Mouse (Mus musculus) limb, embryonic 10.5 days (tissue): ENCODE measurements around the gene Foxj3. TPM values are rescaled to one million over a fixed set of nuclear protein-coding genes. Genes with fewer than 3 reads are reported as not detected.
"Not testable (repeated sequence)": the region's sequence is repeated elsewhere in the genome, so short reads cannot be mapped to it uniquely, and the experiment has no call there.

Experiments
- DNase-seq: peaks from one replicate; pipeline ENCODE4 v3.0.0-alpha.2; 2017; ENCODE audit warnings: low spot score
- H3K27ac ChIP-seq: fragments of 300-500 bp; sonication (generic); 2 replicates; pipeline ENCODE4 v1.5.1; 2016; ENCODE audit warnings: mild to moderate bottlenecking
- H3K27me3 ChIP-seq: fragments of 300-500 bp; sonication (generic); 2 replicates; pipeline ENCODE4 v1.6.1; 2016; ENCODE audit warnings: low read depth, mild to moderate bottlenecking; ENCODE audit not compliant: poor library complexity, severe bottlenecking
- H3K36me3 ChIP-seq: fragments of 300-500 bp; sonication (generic); 2 replicates; pipeline ENCODE4 v1.6.1; 2016; ENCODE audit warnings: mild to moderate bottlenecking, moderate library complexity
- H3K4me1 ChIP-seq: fragments of 300-500 bp; sonication (generic); 2 replicates; pipeline ENCODE4 v1.6.1; 2016
- H3K4me3 ChIP-seq: fragments of 300-500 bp; sonication (generic); 2 replicates; pipeline ENCODE4 v1.5.1; 2016; ENCODE audit warnings: mild to moderate bottlenecking, moderate library complexity
- H3K9me3 ChIP-seq: fragments of 300-500 bp; sonication (generic); replicated peaks from 2 replicates; pipeline ENCODE4 v1.6.1; 2016; ENCODE audit warnings: mild to moderate bottlenecking
- WGBS: fragments of 180-500 bp; shearing (Covaris S2); methylation state at CpG from one replicate; pipeline ENCODE4 v1.1.7; 2016; 5-methylcytosine and 5-hydroxymethylcytosine counted together
- polyA plus RNA-seq: library from polyadenylated mRNA; unstranded; fragments of >200 nt; fragmentation: Nextera tagmentation; extraction: Ambion mirVana; gene quantifications from 2 replicates; pipeline ENCODE4 v1.2.1, GENCODE M21; 2016

Gene Foxj3
- polyA plus RNA-seq, 1 experiment from 2014 or later = 25.2 TPM

DNA sequence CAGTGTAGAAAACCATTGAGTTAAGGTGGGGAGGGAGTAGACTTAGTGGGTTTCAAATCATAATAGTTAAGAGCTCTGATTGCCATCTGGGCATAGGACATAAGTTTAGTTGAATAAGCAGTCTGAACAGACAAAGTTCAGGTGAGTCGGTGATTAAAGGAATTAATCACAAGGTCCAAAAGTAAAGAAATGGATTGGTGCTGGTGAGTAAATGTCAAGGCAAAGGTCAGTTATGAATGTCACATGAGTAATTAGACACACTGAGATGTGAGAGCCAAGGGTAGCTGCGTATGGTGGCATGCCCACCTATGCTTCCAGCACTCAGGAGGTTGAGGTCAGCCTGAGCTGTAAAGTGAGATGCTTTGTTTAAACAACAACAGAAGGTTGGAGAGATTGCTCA, 52.6 kb downstream of the Foxj3 start:
- no peaks in the 10 kb centered on the region for H3K27me3 ChIP-seq
- H3K9me3 ChIP-seq = no peaks in the 10 kb centered on the region
- no peaks in the 10 kb centered on the region for H3K4me1 ChIP-seq
- no peak overlapping the region for H3K4me3 ChIP-seq
- no peak for DNase-seq
- peaks cover 34% of the 10 kb centered on the region for H3K36me3 ChIP-seq
- 94% methylated on average over 2 of the region's 2 CpGs for WGBS
- H3K27ac ChIP-seq = no peak overlapping the region

DNA sequence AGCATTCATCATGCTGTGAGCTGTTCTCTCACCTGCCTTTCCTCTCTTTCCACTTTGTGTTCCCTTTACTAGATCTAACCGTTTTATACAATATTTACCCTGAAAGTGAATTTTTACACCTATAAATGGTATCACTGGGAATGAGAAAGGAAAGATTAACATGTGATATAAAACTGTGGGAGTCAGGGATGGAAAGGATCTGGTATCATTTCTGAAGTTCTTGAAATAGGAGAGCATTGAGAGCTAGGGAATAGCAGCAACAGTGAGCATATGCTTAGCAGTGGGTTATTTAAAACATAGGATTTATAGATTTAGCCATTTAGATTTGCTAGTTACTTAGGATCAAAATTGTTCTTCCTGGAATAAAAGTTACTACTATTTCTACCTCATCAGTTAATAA, 53.2 kb downstream of the Foxj3 start:
- Histone ChIP-seq H3K9me3 (no peaks in the 10 kb centered on the region), H3K4me1 (no peaks in the 10 kb centered on the region), H3K27ac (no peak overlapping the region), H3K4me3 (no peak overlapping the region), H3K27me3 (no peaks in the 10 kb centered on the region), H3K36me3 (peaks cover 35% of the 10 kb centered on the region)
- no peak for DNase-seq
- WGBS = 91% methylated on average over 1 of the region's 1 CpGs

DNA sequence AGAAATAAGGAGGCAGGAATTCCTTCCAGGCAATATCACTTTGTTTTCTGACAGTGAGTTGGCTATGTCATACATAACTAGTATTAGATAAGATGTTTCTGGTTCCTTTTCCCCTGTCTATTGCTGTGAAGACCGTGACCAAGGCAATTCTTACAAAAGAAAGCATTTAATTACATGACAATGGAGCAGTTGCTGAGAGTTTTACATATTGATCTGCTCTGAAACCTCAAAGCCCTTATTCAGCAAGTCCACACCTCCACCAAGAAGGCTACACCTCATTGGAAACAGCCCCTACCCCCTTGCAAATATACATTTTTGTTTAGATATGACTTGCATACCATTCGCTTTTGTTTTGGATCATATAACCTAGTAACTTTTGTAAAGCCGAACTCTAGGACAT, 55.7 kb downstream of the Foxj3 start:
- WGBS = 82% methylated on average over 3 of the region's 3 CpGs
- Histone ChIP-seq H3K9me3 (no peaks in the 10 kb centered on the region), H3K27ac (no peak overlapping the region), H3K4me1 (no peaks in the 10 kb centered on the region), H3K36me3 (peaks cover 13% of the 10 kb centered on the region), H3K4me3 (no peak overlapping the region), H3K27me3 (no peaks in the 10 kb centered on the region)
- no peak for DNase-seq

DNA sequence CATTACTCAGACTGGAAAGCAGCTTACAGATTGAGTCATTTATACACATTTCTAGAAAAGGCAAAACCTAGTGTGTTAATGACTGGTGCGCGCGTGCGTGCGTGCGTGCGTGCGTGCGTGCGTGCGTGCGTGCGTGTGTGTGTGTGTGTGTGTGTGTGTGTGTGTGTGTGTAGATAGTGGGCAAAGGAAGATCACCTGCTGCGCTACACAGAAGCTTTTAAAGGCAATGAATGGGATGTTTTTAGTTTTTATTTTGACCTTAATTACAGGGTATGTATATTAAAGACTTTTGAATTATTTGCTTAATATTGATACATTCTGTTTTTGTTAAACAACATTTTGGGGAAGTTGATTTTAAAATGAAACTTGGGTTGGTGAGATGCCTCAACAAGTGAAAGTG, 57.5 kb downstream of the Foxj3 start:
- Histone ChIP-seq H3K4me3 (no peak overlapping the region), H3K9me3 (no peaks in the 10 kb centered on the region), H3K27me3 (no peaks in the 10 kb centered on the region), H3K4me1 (no peaks in the 10 kb centered on the region), H3K27ac (no peak overlapping the region), H3K36me3 (0 out of 2 replicates have a peak, but pooled peaks cover 3% of the 10 kb centered on the region)
- DNase-seq = no peak
- 92% methylated on average over 14 of the region's 14 CpGs for WGBS

- no peak overlapping the region for H3K27ac ChIP-seq
- no peaks in the 10 kb centered on the region for H3K4me1 ChIP-seq
- no peaks in the 10 kb centered on the region for H3K9me3 ChIP-seq
- peaks cover 21% of the 10 kb centered on the region for H3K36me3 ChIP-seq
- 62% methylated on average over 1 of the region's 1 CpGs for WGBS
- H3K27me3 ChIP-seq = no peaks in the 10 kb centered on the region
- H3K4me3 ChIP-seq = no peak overlapping the region
- DNase-seq = no peak
Measured at GRCm38 (mm10) chr4:119599605-119600004, 62.8 kb downstream of the Foxj3 start.

DNA sequence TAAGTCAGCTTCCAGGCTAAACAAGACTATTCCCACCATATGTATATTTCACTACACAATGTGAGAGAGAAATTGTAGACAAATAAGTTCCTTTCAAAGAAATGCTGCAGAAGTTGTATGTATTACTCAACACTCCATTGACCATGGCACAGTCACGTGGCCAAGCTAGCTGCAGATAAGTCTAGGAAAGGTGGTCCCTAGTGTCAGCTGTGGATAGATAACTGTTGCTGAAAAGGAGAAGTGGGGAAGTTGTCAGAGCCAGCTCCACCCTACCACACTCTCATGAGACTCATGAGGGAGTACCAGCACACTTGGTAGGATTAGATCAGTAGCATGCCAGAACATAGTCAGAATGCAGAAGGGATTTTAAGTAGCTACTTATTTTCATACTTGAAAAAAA, 72.7 kb downstream of the Foxj3 start:
- H3K27me3 ChIP-seq = no peaks in the 10 kb centered on the region
- WGBS = 85% methylated on average over 1 of the region's 1 CpGs
- H3K4me1 ChIP-seq = no peaks in the 10 kb centered on the region
- no peak overlapping the region for H3K27ac ChIP-seq
- H3K36me3 ChIP-seq = peaks cover 21% of the 10 kb centered on the region
- no peak for DNase-seq
- H3K9me3 ChIP-seq = no peaks in the 10 kb centered on the region
- no peak overlapping the region for H3K4me3 ChIP-seq

DNA sequence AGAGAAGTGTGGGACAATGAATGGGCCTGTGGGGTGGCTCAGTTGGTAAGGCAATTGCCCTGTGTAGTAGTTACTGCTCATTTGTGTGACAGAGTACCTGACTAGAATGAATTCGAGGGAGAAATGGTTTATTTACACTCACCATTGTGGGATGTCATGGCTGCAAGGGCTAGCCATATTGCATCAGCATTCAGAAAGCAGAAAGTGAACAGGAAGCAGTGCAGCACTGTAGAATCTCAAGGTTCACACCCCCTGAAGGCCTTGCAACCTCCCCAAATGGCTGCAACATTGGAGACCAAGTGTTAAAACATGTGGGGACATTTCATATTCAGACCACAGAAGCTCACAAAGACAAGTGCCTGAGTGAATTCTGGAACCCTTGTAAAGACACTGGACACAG, 77.3 kb downstream of the Foxj3 start:
- peaks cover 14% of the 10 kb centered on the region for H3K36me3 ChIP-seq
- H3K27me3 ChIP-seq = no peaks in the 10 kb centered on the region
- DNase-seq = no peak
- H3K9me3 ChIP-seq = no peaks in the 10 kb centered on the region
- H3K4me3 ChIP-seq = no peak overlapping the region
- H3K27ac ChIP-seq = no peak overlapping the region
- 79% methylated on average over 1 of the region's 1 CpGs for WGBS
- H3K4me1 ChIP-seq = no peaks in the 10 kb centered on the region; the same call in 1 of the 2 replicates

DNA sequence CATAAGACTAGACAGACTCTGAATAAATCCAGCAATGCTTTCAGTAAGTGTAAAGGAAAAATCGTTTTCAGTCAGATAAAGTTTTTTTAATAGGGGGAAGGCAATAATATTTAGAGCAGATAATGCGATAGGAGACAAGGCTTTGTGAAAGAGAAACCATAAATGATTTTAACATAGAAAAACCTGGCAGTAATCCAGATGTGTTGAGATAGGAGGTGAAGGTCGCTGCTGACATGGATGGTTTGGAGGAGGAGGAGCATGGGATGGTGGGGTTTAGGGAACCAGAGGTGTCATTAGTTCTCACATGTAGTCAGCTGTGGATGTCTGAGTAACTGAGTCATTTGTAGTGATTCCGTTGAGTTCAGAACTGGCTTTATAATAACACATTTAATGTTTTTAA, 77.9 kb downstream of the Foxj3 start:
- no peak overlapping the region for H3K4me3 ChIP-seq
- no peak for DNase-seq
- WGBS = 90% methylated on average over 4 of the region's 4 CpGs

DNA sequence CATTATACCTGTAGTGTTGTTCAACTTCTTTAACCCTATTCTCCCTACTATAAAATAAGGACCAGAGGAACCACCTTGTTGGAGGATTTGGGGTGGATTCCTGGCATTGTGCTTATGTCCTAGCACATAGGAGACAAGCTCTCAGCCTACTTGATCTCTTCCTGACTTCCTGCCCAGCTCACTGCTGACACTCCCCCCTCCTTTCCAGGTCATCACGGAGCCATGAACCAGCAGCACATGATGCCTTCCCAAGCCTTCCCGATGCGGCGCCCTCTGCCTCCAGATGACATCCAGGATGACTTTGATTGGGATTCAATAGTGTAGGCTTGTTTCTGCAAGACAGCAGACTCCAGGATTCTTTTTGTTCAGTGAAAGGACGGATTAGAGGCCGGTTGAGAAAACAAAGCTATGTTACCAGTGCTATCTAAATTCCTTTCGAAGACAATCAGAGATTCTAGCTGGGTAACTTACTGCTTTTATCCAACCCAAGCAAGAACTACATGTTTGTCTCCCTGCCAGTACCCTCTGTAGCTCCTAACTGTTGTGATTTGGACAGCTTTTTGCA, 89.4 kb downstream of the Foxj3 start:
- peaks cover 7% of the 10 kb centered on the region for H3K4me1 ChIP-seq

More for the DNA sequence above, 77.9 kb downstream of the Foxj3 start:
- H3K36me3 ChIP-seq = peaks cover 17% of the 10 kb centered on the region
- H3K27ac ChIP-seq = no peak overlapping the region
- no peaks in the 10 kb centered on the region for H3K27me3 ChIP-seq
- H3K4me1 ChIP-seq = peaks cover 2% of the 10 kb centered on the region; the same call in 1 of the 2 replicates
- H3K9me3 ChIP-seq = no peaks in the 10 kb centered on the region

DNA sequence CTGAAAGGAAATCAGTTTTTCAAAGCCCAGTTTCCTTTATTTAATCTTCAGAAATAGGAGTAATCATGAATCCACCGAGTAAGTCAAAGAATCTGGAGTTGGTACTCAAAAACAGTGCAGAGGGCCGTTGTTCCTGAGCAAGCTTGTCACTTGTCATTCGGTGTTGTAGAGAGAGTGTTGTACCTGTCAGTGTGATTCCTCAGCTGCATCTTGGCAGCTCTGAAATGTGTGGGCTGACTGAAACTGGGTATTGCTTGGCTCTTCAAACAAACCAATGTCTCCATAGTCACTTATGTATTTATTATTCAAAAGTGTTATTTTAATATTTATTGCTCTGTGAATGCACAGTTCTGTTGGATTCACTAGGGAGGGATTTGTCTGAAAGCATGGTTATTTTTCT, 90.1 kb downstream of the Foxj3 start:
- H3K4me3 ChIP-seq = no peak overlapping the region
- WGBS = 92% methylated on average over 3 of the region's 3 CpGs
- H3K27ac ChIP-seq = no peak overlapping the region
- no peaks in the 10 kb centered on the region for H3K9me3 ChIP-seq
- no peaks in the 10 kb centered on the region for H3K27me3 ChIP-seq
- DNase-seq = no peak
- peaks cover 14% of the 10 kb centered on the region for H3K4me1 ChIP-seq
- H3K36me3 ChIP-seq = peaks cover 75% of the 10 kb centered on the region

More for the DNA sequence above, 89.4 kb downstream of the Foxj3 start:
- H3K27ac ChIP-seq = no peak overlapping the region
- H3K9me3 ChIP-seq = no peaks in the 10 kb centered on the region
- WGBS = 91% methylated on average over 7 of the region's 7 CpGs
- H3K36me3 ChIP-seq = peaks cover 79% of the 10 kb centered on the region
- no peak overlapping the region for H3K4me3 ChIP-seq
- H3K27me3 ChIP-seq = no peaks in the 10 kb centered on the region
- DNase-seq = no peak

GRCm38 (mm10) chr4:119627317-119627716, 90.5 kb downstream of the Foxj3 start:
- Histone ChIP-seq H3K4me1 (peaks cover 14% of the 10 kb centered on the region), H3K36me3 (peaks cover 71% of the 10 kb centered on the region), H3K27ac (no peak overlapping the region), H3K4me3 (no peak overlapping the region), H3K27me3 (no peaks in the 10 kb centered on the region), H3K9me3 (no peaks in the 10 kb centered on the region)
- WGBS = 93% methylated on average over 4 of the region's 4 CpGs
- DNase-seq = no peak

GRCm38 (mm10) chr4:119628363-119628762, 91.6 kb downstream of the Foxj3 start:
- not testable (repeated sequence) for H3K27me3 ChIP-seq, H3K9me3 ChIP-seq, H3K4me3 ChIP-seq, DNase-seq, H3K27ac ChIP-seq
- WGBS = 88% methylated on average over 4 of the region's 4 CpGs
- H3K36me3 ChIP-seq = peaks cover 66% of the 10 kb centered on the region
- H3K4me1 ChIP-seq = peaks cover 22% of the 10 kb centered on the region

GRCm38 (mm10) chr4:119631115-119631919, 94.5 kb downstream of the Foxj3 start:
- 57% methylated on average over 11 of the region's 11 CpGs for WGBS
- H3K4me1 ChIP-seq = peaks cover 34% of the 10 kb centered on the region
- DNase-seq = no peak

More at GRCm38 (mm10) chr4:119631115-119631919, 94.5 kb downstream of the Foxj3 start:
- no peaks in the 10 kb centered on the region for H3K9me3 ChIP-seq
- H3K4me3 ChIP-seq = no peak overlapping the region
- H3K27ac ChIP-seq = peak overlapping the region; percentile 19; the same call in 1 of the 2 replicates
- peaks cover 39% of the 10 kb centered on the region for H3K36me3 ChIP-seq
- no peaks in the 10 kb centered on the region for H3K27me3 ChIP-seq
